Mouse (Mus musculus) kidney, adult 2 months (tissue): ENCODE measurements around the gene Creb5.

Experiments used
- CTCF ChIP-seq: fragments of 200-500 bp; conservative IDR thresholded peaks from 2 replicates; pipeline ENCODE4 v1.5.1; 2011; ENCODE audit warnings: low read depth, mild to moderate bottlenecking, control low read depth, low read length, moderate library complexity, mixed read lengths; ENCODE audit not compliant: insufficient read depth, insufficient read length
- POLR2A ChIP-seq: fragments of 200-500 bp; IDR thresholded peaks from one replicate; pipeline ENCODE4 v1.6.1; 2011; ENCODE audit warnings: low read depth, low read length, control low read depth

GRCm38 (mm10) chr6:53287038-53287561 lies at the start of gene Creb5:
- no peak for TF ChIP-seq CTCF
- TF ChIP-seq POLR2A, result no peak
